Mouse (Mus musculus) adrenal gland, postnatal 0 days (tissue): ENCODE measurements around the gene Neurl4. TPM values are rescaled to one million over a fixed set of nuclear protein-coding genes. Genes with fewer than 3 reads are reported as not detected.

Experiments
- microRNA-seq: library from miRNA; unstranded; fragments of <30 nt; microRNA quantifications from one replicate; pipeline ENCODE4, GENCODE M21; 2016; ENCODE audit warnings: borderline replicate concordance; ENCODE audit not compliant: insufficient number of aligned reads
- polyA plus RNA-seq: library from polyadenylated mRNA; unstranded; fragments of >200 nt; fragmentation: Nextera tagmentation; extraction: Ambion mirVana; gene quantifications from 2 replicates; pipeline ENCODE4 v1.2.1, GENCODE M21; 2015

Gene Neurl4
- polyA plus RNA-seq: 3.7 and 4.1 TPM in 2 replicates

DNA sequence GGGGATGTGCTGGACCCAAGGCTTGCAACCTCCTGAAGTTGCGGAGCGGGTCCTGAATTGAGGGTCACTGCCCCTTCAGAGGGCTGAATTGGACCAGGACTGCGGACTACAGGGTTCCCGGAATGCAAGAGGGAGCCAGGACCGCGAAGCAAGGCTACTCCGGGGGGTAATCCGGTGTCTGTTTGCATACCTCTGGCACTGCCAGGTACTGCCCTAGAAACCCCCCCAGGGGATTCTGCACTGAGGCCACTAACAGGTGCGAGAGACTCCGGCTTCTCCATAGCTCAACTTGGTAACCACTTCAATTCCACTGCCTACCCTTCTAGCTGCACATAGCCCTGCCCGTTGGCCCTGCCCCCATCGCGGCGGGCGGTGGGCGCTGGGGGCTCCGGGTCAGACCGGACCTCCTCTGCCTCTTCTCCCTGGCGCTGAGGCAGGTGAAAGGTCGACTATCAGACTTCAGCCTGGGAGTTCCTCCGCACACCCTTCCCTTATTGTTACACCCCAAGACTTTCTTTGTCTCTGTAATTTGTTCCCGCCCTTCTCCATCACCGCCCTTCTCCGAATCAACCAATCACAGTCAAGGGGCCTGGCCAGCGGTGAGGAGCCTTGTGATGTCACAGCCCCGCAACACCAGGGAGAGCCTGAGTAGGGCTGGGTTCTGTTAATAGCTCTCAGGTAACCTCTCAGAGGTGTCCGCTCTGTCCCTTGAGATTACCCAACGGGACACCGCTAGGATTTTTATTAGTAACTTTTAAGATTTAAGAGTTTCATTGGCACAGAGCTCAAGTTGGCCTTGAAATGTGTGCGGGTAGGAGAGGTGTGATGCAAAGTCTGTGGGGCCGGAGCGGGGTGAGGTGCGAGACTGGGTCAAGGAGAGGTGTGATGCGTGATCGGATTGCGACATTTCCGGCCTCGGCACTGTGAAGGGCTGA lies at the start of gene Neurl4, which contains the start of gene 2810408A11Rik:
Gene Neurl4 (plus strand): TSS at position 602 of the 935 bp plus-strand sequence.
Gene 2810408A11Rik (minus strand): TSS at position 517 of the 935 bp plus-strand sequence.

DNA sequence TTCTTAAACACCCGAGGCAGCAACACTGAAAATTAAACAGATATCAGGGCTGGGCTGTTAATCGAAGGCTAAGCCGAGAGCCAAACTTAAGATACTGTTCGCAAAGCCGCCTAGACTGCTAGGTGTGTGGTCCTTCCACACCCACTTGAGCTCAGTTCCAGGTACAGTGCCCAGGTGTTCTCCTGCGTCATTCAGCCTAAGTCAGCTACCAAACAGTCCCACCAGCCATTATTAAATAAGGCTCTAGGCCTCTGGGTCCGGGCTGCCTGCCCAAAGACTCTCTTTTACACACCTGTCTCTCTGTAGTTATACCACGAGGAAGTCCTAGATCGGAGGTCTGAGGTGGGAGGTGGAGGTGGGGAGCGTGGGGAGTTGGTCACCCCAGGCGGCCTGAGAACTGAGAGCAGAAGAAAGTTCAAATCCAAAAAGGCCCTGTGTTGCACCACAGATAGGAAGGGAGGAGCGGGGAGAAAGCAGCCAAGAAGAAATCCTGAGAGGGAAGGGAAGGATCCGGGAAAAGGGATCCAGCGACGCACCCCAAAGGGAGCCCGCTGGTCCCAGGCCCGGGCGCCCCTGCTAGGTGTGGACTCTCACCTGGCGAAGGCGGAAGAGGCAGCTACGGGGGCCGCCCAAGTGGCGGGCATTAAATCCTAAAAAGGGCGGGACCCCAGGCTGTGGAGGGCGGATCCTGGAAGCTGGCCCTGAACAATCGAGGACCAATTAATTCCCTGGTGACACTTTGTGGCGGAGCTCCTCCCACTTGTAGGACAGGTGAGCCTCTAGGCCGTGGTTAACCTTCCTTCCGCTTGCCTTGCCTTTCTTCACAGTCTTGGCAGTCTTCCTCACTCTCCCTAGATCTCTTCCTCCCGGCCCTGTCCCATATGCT lies 42.5 kb upstream of the Neurl4 start, which contains the start of gene Tnk1:
Gene Tnk1 (minus strand): TSS at position 618 of the 886 bp plus-strand sequence.

GRCm38 (mm10) chr11:69877878-69878277 lies 23.0 kb upstream of the Neurl4 start, which contains the start of gene Tmem95:
Gene Tmem95 (minus strand): TSS chr11:69878018.

DNA sequence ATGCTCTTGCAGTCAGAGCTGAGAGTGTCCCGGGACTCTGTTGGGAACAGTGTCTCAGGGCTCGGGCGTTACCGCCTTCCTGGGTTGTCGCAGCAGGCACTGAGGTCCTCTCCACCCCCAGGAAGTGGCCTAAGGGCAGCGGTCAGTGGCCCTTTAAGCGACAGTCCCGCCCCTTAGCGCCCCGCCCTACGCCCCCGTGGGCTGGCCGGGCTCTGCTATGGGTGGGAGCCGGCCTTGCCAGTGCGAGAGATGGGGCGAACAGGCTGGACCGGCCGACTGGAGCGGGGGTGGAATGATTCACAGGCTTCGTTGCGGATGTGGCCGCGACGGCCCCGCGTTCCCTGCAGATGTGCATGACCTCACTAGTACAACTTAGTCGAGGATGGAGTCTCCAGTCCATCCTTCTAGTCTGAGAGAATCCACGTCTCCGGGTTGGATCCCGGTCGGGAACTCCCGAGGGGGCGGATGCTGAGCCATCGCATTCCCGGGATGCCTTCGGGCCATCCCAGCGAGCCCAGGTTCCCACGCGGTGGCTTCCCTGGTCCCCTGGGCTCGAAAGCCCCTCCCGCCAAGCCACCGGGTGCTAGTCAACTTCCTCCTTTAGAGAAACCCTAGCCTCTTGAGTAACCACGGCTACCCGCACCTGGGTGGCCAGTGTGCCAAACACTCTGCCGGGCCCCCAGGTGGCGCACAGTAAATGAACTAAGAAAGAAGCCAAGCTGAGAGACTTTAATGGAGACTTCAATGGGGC lies 19.8 kb upstream of the Neurl4 start, which contains the start of gene Kctd11:
Gene Kctd11 (minus strand): TSS at position 554 of the 751 bp plus-strand sequence.

DNA sequence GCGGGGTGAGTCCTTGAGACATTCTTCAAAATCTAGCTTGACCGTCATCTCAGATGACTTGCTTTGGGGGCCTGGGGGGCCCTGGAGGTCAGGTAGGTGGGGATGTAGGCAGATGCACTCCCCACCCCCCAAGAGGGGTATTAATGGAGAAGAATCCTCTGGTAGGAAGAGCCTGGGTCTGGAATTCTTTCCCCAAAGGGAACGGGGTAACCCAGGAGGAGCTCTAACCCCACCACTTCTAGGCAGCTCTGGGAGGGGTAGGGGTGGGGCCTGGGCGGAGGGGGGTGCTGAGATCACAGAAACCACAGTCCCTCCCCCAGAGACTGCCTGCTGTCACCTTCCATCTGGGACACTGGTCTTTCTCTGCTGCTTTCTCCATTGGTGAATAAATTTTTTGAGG lies 5.6 kb upstream of the Neurl4 start, which contains the start of gene Acap1:
Gene Acap1 (minus strand): TSS at position 249 of the 400 bp plus-strand sequence.

GRCm38 (mm10) chr11:69913554-69914371 lies 12.9 kb downstream of the Neurl4 start, which contains the start of gene Gps2:
Gene Gps2 (plus strand): TSS chr11:69913888.

GRCm38 (mm10) chr11:69921114-69922011 lies 20.5 kb downstream of the Neurl4 start, which contains the start of gene Eif5a:
Gene Eif5a (minus strand): TSS chr11:69921958.

DNA sequence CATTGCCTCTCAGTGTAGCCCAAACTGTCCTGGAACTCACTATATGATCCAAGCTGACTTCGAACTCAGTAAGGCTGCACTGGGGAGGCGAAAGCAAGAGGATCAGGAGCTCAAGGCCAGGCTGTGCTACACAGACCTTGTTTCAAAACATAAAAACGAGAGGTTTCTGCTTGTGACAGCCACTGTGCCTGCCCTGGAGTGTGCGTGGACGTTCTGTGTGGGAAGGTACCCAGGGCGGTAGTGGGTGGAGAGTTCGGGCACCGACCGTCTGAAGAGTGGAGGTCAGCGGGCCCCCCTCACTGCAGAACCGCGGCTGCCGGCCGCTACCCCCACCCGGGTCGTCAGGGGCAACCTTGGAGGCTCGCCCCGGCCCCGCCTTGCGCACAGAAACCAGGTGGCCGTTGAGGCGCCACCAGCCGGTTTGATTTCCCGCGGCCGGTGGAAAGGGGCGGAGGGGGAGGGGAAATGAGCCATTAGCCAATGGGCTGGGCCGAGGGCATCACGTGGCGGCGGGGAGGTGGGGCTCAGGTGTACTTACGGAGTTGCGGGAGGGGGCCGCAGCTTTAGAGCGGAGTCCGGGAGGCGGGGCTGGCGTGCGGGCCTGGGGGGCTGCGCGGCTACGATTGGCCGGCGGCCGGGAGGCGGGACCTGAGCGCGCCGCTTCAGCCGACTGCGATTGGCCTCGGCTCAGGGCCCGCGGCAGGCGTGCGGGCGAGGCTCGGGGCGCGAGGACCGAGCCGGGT lies 34.4 kb downstream of the Neurl4 start, which contains the start of gene Ybx2:
Gene Ybx2 (plus strand): TSS at position 660 of the 743 bp plus-strand sequence.

GRCm38 (mm10) chr11:69948066-69948762 lies 47.3 kb downstream of the Neurl4 start, which contains the start of gene Slc2a4:
Gene Slc2a4 (minus strand): TSS chr11:69948188.

Small RNA genes within 50 kb of the gene (microRNA-seq; reads per million reads assigned to microRNA genes)
- not detected for gene Mir6924

Other genes starting within 250 kb of the Neurl4 start
- not detected in 2 replicates for gene Sox15, start 245.8 kb upstream of the Neurl4 start, polyA plus RNA-seq
- 75.5 and 97.1 TPM in 2 replicates for gene Mpdu1, start 238.4 kb upstream of the Neurl4 start, polyA plus RNA-seq
- 34.5 TPM in 2 replicates for gene Cd68, start 234.9 kb upstream of the Neurl4 start, polyA plus RNA-seq
- gene Eif4a1, start 228.6 kb upstream of the Neurl4 start, polyA plus RNA-seq: 393 and 466 TPM in 2 replicates
- gene Senp3, start 219.0 kb upstream of the Neurl4 start, polyA plus RNA-seq: 46.6 and 53.5 TPM in 2 replicates
- gene Tnfsf13, start 215.3 kb upstream of the Neurl4 start, polyA plus RNA-seq: 0.80 TPM in 2 replicates
- 17.7 and 26.1 TPM in 2 replicates for gene Tnfsf12, start 205.2 kb upstream of the Neurl4 start, polyA plus RNA-seq
- 9.2 and 12.7 TPM in 2 replicates for gene Tnfsfm13, start 205.0 kb upstream of the Neurl4 start, polyA plus RNA-seq
- gene Polr2a, start 142.4 kb upstream of the Neurl4 start, polyA plus RNA-seq: 18.7 and 21.8 TPM in 2 replicates
- gene Slc35g3, start 139.1 kb upstream of the Neurl4 start, polyA plus RNA-seq: 0.22 TPM in 1 of 2 replicates, not detected in the other
- gene Zbtb4, start 135.2 kb upstream of the Neurl4 start, polyA plus RNA-seq: 3.7 and 4.4 TPM in 2 replicates
- gene Chrnb1, start 105.1 kb upstream of the Neurl4 start, polyA plus RNA-seq: 1.9 and 2.8 TPM in 2 replicates
- gene Fgf11, start 99.2 kb upstream of the Neurl4 start, polyA plus RNA-seq: 0.91 and 0.92 TPM in 2 replicates
- 1.4 and 1.8 TPM in 2 replicates for gene Tmem102, start 95.4 kb upstream of the Neurl4 start, polyA plus RNA-seq
- gene Gm39566, start 85.8 kb upstream of the Neurl4 start, polyA plus RNA-seq: not detected in 2 replicates
- gene Spem2, start 82.6 kb upstream of the Neurl4 start, polyA plus RNA-seq: not detected in 2 replicates
- gene Spem1, start 78.9 kb upstream of the Neurl4 start, polyA plus RNA-seq: not detected in 2 replicates
- 3.1 and 4.3 TPM in 2 replicates for gene Nlgn2, start 63.3 kb upstream of the Neurl4 start, polyA plus RNA-seq
- 479 and 845 TPM in 2 replicates for gene Tmem256, start 62.6 kb upstream of the Neurl4 start, polyA plus RNA-seq
- gene Plscr3, start 54.7 kb upstream of the Neurl4 start, polyA plus RNA-seq: 74.4 and 74.8 TPM in 2 replicates
- 0.19 and 0.47 TPM in 2 replicates for gene Tnk1, start 42.3 kb upstream of the Neurl4 start, polyA plus RNA-seq
- not detected in 2 replicates for gene Tmem95, start 23.1 kb upstream of the Neurl4 start, polyA plus RNA-seq
- gene Kctd11, start 19.7 kb upstream of the Neurl4 start, polyA plus RNA-seq: 4.1 and 5.2 TPM in 2 replicates
- gene Acap1, start 5.5 kb upstream of the Neurl4 start, polyA plus RNA-seq: 0.73 and 0.76 TPM in 2 replicates
- gene 2810408A11Rik, start 85 bp upstream of the Neurl4 start, polyA plus RNA-seq: 4.3 TPM in 2 replicates
- gene Gps2, start 12.8 kb downstream of the Neurl4 start, polyA plus RNA-seq: 48.8 and 63.0 TPM in 2 replicates
- gene Eif5a, start 20.9 kb downstream of the Neurl4 start, polyA plus RNA-seq: 749 and 924 TPM in 2 replicates
- 0.27 and 0.40 TPM in 2 replicates for gene Ybx2, start 34.7 kb downstream of the Neurl4 start, polyA plus RNA-seq
- gene Slc2a4, start 47.1 kb downstream of the Neurl4 start, polyA plus RNA-seq: 5.2 and 7.1 TPM in 2 replicates
- gene Cldn7, start 63.7 kb downstream of the Neurl4 start, polyA plus RNA-seq: 4.0 and 8.7 TPM in 2 replicates
- 17.2 and 21.6 TPM in 2 replicates for gene Ctdnep1, start 80.1 kb downstream of the Neurl4 start, polyA plus RNA-seq
- 104 and 109 TPM in 2 replicates for gene Elp5, start 81.4 kb downstream of the Neurl4 start, polyA plus RNA-seq
- 665 and 705 TPM in 2 replicates for gene Gabarap, start 90.1 kb downstream of the Neurl4 start, polyA plus RNA-seq
- 39.5 and 47.3 TPM in 2 replicates for gene Phf23, start 94.7 kb downstream of the Neurl4 start, polyA plus RNA-seq
- 14.5 and 17.4 TPM in 2 replicates for gene Dvl2, start 99.5 kb downstream of the Neurl4 start, polyA plus RNA-seq
- gene Acadvl, start 114.3 kb downstream of the Neurl4 start, polyA plus RNA-seq: 103 and 150 TPM in 2 replicates
- 5.0 and 5.4 TPM in 2 replicates for gene Dlg4, start 115.9 kb downstream of the Neurl4 start, polyA plus RNA-seq
- 10.5 and 12.1 TPM in 2 replicates for gene Asgr1, start 153.0 kb downstream of the Neurl4 start, polyA plus RNA-seq
- gene Asgr2, start 191.6 kb downstream of the Neurl4 start, polyA plus RNA-seq: 1.3 TPM in 2 replicates
- 0.61 and 0.99 TPM in 2 replicates for gene Mgl2, start 229.3 kb downstream of the Neurl4 start, polyA plus RNA-seq